Mouse (Mus musculus): ENCODE results near the gene Magi1.

GRCm38 (mm10) chr6:94063542-94063941, 220.2 kb downstream of the Magi1 start:
- no peak for TF ChIP-seq CTCF (IDR thresholded peaks at IDR 0.05; ENCODE audit: borderline replicate concordance, extremely low read depth, insufficient read depth, insufficient read length)
- TF ChIP-seq POLR2A (IDR thresholded peaks at IDR 0.05; ENCODE audit: borderline replicate concordance, extremely low read depth, insufficient read depth, insufficient read length, poor library complexity, severe bottlenecking) = no peak

Measured in brain, embryonic 14.5 days (tissue).